Mouse (Mus musculus): ENCODE results near the gene S100a14. TPM values are rescaled to one million over a fixed set of nuclear protein-coding genes. Genes with fewer than 3 reads are reported as not detected.

S100a14 gene
- not detected in 2 replicates for total RNA-seq (2014; fragmentation: Nextera tagmentation)
- total RNA-seq (2017) = 4.1 TPM in 1 of 2 replicates, not detected in the other

GRCm38 (mm10) chr3:90526580-90526979 lies at the start of gene S100a14:
Gene S100a14 (plus strand): TSS chr3:90526856.
- peak; percentile 95 for ATAC-seq (replicated peaks; ENCODE audit: low FRiP score, low TSS enrichment, poor library complexity, severe bottlenecking)

GRCm38 (mm10) chr3:90486998-90487397 lies 39.7 kb upstream of the S100a14 start:
- no peak for ATAC-seq (replicated peaks; ENCODE audit: low FRiP score, low TSS enrichment, poor library complexity, severe bottlenecking)

GRCm38 (mm10) chr3:90488576-90488975 lies 38.1 kb upstream of the S100a14 start:
- ATAC-seq (replicated peaks; ENCODE audit: low FRiP score, low TSS enrichment, poor library complexity, severe bottlenecking) = no peak

- peak; percentile 98 for ATAC-seq (replicated peaks; ENCODE audit: low FRiP score, low TSS enrichment, poor library complexity, severe bottlenecking)
Observed at GRCm38 (mm10) chr3:90490696-90491256, 35.9 kb upstream of the S100a14 start, which contains the start of gene Snapin. Gene Snapin (minus strand): TSS chr3:90491033.

- no peak for ATAC-seq (replicated peaks; ENCODE audit: low FRiP score, low TSS enrichment, poor library complexity, severe bottlenecking)
Observed at GRCm38 (mm10) chr3:90491350-90491749, 35.3 kb upstream of the S100a14 start.

- ATAC-seq (replicated peaks; ENCODE audit: low FRiP score, low TSS enrichment, poor library complexity, severe bottlenecking) = no peak
Observed at GRCm38 (mm10) chr3:90493831-90494540, 32.7 kb upstream of the S100a14 start.

- ATAC-seq (replicated peaks; ENCODE audit: low FRiP score, low TSS enrichment, poor library complexity, severe bottlenecking) = no peak
Observed at GRCm38 (mm10) chr3:90495850-90496525, 30.7 kb upstream of the S100a14 start.

- ATAC-seq (replicated peaks; ENCODE audit: low FRiP score, low TSS enrichment, poor library complexity, severe bottlenecking) = no peak
Observed at GRCm38 (mm10) chr3:90497597-90497996, 29.1 kb upstream of the S100a14 start.

GRCm38 (mm10) chr3:90503444-90503843 lies 23.2 kb upstream of the S100a14 start:
- ATAC-seq (replicated peaks; ENCODE audit: low FRiP score, low TSS enrichment, poor library complexity, severe bottlenecking) = no peak

GRCm38 (mm10) chr3:90505216-90505615 lies 21.4 kb upstream of the S100a14 start:
- ATAC-seq (replicated peaks; ENCODE audit: low FRiP score, low TSS enrichment, poor library complexity, severe bottlenecking) = no peak

GRCm38 (mm10) chr3:90506362-90506761 lies 20.3 kb upstream of the S100a14 start:
- no peak for ATAC-seq (replicated peaks; ENCODE audit: low FRiP score, low TSS enrichment, poor library complexity, severe bottlenecking)

- no peak for ATAC-seq (replicated peaks; ENCODE audit: low FRiP score, low TSS enrichment, poor library complexity, severe bottlenecking)
Observed at GRCm38 (mm10) chr3:90508287-90508949, 18.2 kb upstream of the S100a14 start.

GRCm38 (mm10) chr3:90508950-90509746 lies 17.5 kb upstream of the S100a14 start, which contains the start of gene Chtop:
Gene Chtop (minus strand): TSS chr3:90509498.
- peak; percentile 78 for ATAC-seq (replicated peaks; ENCODE audit: low FRiP score, low TSS enrichment, poor library complexity, severe bottlenecking)

GRCm38 (mm10) chr3:90509747-90510123 lies 16.9 kb upstream of the S100a14 start:
- no peak for ATAC-seq (replicated peaks; ENCODE audit: low FRiP score, low TSS enrichment, poor library complexity, severe bottlenecking)

GRCm38 (mm10) chr3:90512276-90512675 lies 14.4 kb upstream of the S100a14 start:
- ATAC-seq (replicated peaks; ENCODE audit: low FRiP score, low TSS enrichment, poor library complexity, severe bottlenecking) = no peak

GRCm38 (mm10) chr3:90512948-90513642 lies 13.6 kb upstream of the S100a14 start:
- no peak for ATAC-seq (replicated peaks; ENCODE audit: low FRiP score, low TSS enrichment, poor library complexity, severe bottlenecking)

GRCm38 (mm10) chr3:90513796-90514590 lies 12.7 kb upstream of the S100a14 start, which contains the start of the genes S100a1 and S100a13:
Gene S100a1 (minus strand): TSS chr3:90514392.
Gene S100a13 (plus strand): TSS chr3:90514435.
- ATAC-seq (replicated peaks; ENCODE audit: low FRiP score, low TSS enrichment, poor library complexity, severe bottlenecking) = peak; percentile 61

- peak; percentile 83 for ATAC-seq (replicated peaks; ENCODE audit: low FRiP score, low TSS enrichment, poor library complexity, severe bottlenecking)
Observed at GRCm38 (mm10) chr3:90514691-90515090, 12.0 kb upstream of the S100a14 start.

All from megakaryocyte-erythroid progenitor cell, adult 5-6 weeks (primary cell).